Mouse (Mus musculus) liver, embryonic 14.5 days (tissue): ENCODE data around the gene Arsb.

Experiments
- CTCF ChIP-seq: IDR thresholded peaks from 2 replicates; pipeline ENCODE4 v1.5.1; 2016; ENCODE audit warnings: antibody characterized with exemption, low read depth, control low read depth
- EP300 ChIP-seq: IDR thresholded peaks from 2 replicates; pipeline ENCODE4 v1.6.1; 2016; ENCODE audit warnings: antibody characterized with exemption, low read depth

DNA sequence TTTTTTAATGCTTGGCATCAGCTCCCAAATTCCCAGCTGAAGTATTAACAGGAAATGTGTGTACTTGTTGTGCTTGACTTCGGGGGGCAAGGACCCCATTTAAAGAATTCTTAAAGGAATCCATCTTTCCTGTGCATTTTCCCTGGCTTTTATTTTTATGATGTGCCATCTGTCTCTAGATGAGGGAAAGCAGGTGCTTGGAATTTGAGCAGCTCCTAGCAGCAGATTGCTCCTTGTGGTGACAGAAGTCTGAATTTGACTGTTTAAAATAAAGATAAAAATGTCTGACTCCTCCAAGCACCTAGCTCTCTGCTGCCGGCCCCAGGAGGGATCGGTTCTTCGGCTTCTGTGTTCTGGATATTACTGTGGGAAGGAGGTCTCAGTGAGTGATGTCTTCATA, 49.5 kb upstream of the Arsb start:
- TF ChIP-seq CTCF (no peak), EP300 (no peak)
